Mouse (Mus musculus): ENCODE results near the gene Clnk. TPM values are rescaled to one million over a fixed set of nuclear protein-coding genes. Genes with fewer than 3 reads are reported as not detected.

Gene Clnk
- polyA plus RNA-seq, 1 experiment from 2014 or later: 0.32 TPM

GRCm38 (mm10) chr5:38684164-38684911 is 192.3 kb downstream of the Clnk start, which contains the start of gene Zfp518b:
Zfp518b (minus strand) TSS chr5:38684826.
- H3K36me3 ChIP-seq (ENCODE audit: control insufficient read depth, insufficient read depth, low read length): peaks cover 28% of the 10 kb centered on the region
- WGBS: under 1% methylated on average over 87 of the region's 89 CpGs
- H3K4me3 ChIP-seq (replicated peaks; ENCODE audit: low read length): peak within 1 kb of the TSS; percentile 76
- peak within 1 kb of the TSS; percentile 88 for H3K9ac ChIP-seq (ENCODE audit: low read length)
- no peaks in the 10 kb centered on the region for H3K9me3 ChIP-seq (replicated peaks; ENCODE audit: control insufficient read depth, low read length)
- H3K27ac ChIP-seq (ENCODE audit: low read length): peak within 1 kb of the TSS; percentile 78
- H3K4me2 ChIP-seq (ENCODE audit: low read depth, low read length): peak within 1 kb of the TSS; percentile 66
- no peaks in the 10 kb centered on the region for H3K27me3 ChIP-seq (ENCODE audit: control insufficient read depth, insufficient read depth, low read length)
- H3K4me1 ChIP-seq (ENCODE audit: control insufficient read depth, insufficient read depth, low read length): no peaks in the 10 kb centered on the region; the same call in 1 of the 2 replicates
- peak; percentile 93 for ATAC-seq (ENCODE audit: insufficient read depth, low FRiP score)

GRCm38 (mm10) chr5:38658836-38659235 is 217.8 kb downstream of the Clnk start:
- ATAC-seq (ENCODE audit: insufficient read depth, low FRiP score): no peak
- no peak overlapping the region for H3K4me2 ChIP-seq (ENCODE audit: low read depth, low read length)
- 84% methylated on average over 5 of the region's 5 CpGs for WGBS
- H3K9ac ChIP-seq (ENCODE audit: low read length): no peak overlapping the region
- H3K36me3 ChIP-seq (ENCODE audit: control insufficient read depth, insufficient read depth, low read length): no peaks in the 10 kb centered on the region
- H3K9me3 ChIP-seq (replicated peaks; ENCODE audit: control insufficient read depth, low read length): no peaks in the 10 kb centered on the region
- no peaks in the 10 kb centered on the region for H3K27me3 ChIP-seq (ENCODE audit: control insufficient read depth, insufficient read depth, low read length)
- H3K27ac ChIP-seq (ENCODE audit: low read length): no peak overlapping the region
- H3K4me3 ChIP-seq (replicated peaks; ENCODE audit: low read length): no peak overlapping the region
- H3K4me1 ChIP-seq (ENCODE audit: control insufficient read depth, insufficient read depth, low read length): no peaks in the 10 kb centered on the region

Other genes starting within 250 kb of the Clnk start
- gene Zfp518b, start 192.0 kb downstream of the Clnk start, polyA plus RNA-seq (2015; fragmentation: Nextera tagmentation; extraction: Ambion mirVana): 11.2 and 12.4 TPM in 2 replicates

All from stomach, embryonic 16.5 days (tissue).